Mouse (Mus musculus) stomach, postnatal 0 days (tissue): ENCODE data around the gene Adam15.

Experiments
- CTCF ChIP-seq: IDR thresholded peaks from 2 replicates; pipeline ENCODE4 v1.5.1; 2016; ENCODE audit warnings: antibody characterized with exemption, low read depth, mild to moderate bottlenecking, moderate library complexity
- EP300 ChIP-seq: optimal IDR thresholded peaks from 2 replicates; pipeline ENCODE3; 2016; ENCODE audit warnings: antibody characterized with exemption

DNA sequence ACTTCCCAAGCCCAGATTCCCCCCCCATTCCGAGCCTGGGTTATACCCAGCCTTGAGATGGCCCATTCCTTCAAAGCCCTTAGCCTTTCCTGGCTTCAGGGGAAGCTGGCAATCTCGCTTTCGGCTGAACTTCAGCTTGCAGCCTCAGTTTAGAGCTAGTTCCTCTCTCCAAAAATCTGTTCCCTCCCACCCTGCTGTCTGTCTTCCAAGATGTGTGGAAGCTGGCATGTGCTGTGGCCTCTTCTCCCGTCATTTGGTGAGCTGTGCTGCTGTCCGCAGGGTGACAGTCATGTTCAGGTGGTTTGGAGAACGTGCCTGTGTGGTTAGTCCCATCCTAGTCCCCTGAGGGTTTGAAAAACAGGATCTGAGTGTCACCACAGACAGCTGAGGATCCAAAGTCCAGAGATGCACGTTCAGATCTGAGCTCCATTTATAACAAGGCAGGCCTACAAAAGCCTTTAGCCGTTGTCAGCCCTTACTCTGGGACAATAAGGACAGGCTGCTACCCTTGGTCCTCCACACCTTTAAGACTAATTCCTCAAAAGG is 54.0 kb downstream of the Adam15 start:
- TF ChIP-seq CTCF = no peak
- TF ChIP-seq EP300 = no peak
